Mouse (Mus musculus) T-helper 1 cell (primary cell): Measurements from ENCODE around the gene Vmn1r65.
"Not testable (repeated sequence)": the region's sequence is repeated elsewhere in the genome, so short reads cannot be mapped to it uniquely, and the experiment has no call there.

Experiments
- in situ Hi-C: fragments of 300-600 bp; cut with MboI, MseI; formaldehyde crosslinking; loops from one replicate; pipeline ENCODE4 v1.15.1; 2025; ENCODE audit warnings: high pct_unique_total_duplicates

Vmn1r65 gene

DNA sequence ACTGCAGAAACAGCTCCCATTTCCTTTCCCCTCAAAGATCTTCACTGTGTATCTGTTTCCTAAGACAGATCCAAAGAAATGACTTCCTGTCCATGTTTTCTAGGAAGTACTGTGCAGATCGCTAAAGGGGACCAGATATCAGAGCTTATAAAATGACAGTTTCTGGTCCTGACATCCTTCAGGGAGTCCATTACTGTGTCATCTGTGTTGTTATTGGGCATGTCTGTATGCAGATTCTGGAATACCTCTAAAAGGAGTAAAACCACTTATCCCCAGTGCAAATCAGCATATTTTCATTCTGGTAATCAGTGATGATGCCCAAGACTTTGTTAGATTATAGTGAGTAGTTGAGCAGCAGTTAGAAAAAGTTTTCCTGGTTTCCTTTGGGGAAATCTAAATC lies at the start of gene Vmn1r65:
Vmn1r65 (minus strand) TSS at position 101 of the 400 bp plus-strand sequence.
- in situ Hi-C loops = no loop called here

DNA sequence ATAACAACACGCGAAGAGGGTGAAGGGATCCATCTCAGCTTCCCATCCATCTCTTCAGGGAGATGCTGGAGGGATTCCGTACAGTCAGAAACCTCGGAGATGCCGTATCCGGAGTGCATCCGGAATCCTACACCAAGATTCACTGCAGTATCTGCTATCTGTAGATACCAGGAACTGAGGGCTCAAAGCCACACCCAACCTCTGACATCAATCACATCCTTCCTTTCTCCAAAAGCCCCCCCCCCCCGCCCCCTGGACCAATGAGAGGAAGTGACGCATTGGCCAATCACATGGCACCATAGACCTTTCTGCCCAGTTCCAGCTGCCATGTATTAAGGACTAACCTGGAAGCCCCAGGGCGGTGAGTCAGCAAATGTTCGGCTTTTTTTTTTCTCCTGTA lies 34.1 kb upstream of the Vmn1r65 start, which contains the start of gene Nlrp4c:
Nlrp4c (plus strand) TSS at position 301 of the 400 bp plus-strand sequence.
- in situ Hi-C loops = no loop called here

DNA sequence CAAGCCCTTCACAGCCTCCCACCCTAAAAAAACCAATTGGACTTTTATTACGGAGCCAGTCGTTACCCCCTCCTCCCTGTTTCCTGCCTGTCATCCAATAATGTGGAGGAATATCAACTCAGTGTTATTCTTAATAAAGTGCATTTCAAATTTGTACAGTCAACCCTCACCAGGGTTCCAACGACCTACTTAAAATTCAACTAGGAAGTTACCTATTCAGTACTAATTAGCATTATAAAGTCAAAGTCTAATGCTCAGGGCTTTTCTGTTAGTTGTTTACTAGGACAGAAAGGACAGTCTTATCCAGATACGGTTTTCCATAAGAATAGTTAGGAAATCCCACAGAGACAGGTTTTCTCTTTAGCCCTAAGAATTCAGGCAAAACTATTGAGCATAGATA lies 28.4 kb downstream of the Vmn1r65 start:
- in situ Hi-C loops = not testable (repeated sequence)

DNA sequence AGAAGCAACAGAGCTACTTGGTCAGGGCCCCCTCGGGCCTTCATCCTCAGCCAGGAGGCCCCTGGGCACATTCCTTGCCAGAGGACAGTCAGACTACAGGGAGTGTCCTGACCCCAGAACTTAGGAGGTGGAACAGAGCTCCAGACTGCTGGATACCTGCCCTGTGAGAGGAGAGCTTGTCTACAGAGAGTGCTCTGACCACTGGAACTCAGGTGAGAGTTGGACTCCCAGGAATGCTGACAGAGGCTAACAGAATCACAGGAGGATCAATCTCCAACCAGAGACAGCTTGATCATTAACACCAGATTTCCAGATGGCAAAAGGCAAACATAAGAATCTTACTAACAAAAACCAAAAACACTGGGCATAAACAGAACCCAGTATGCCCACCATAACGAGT lies 38.3 kb downstream of the Vmn1r65 start:
- in situ Hi-C loops = not testable (repeated sequence)
